Mouse (Mus musculus): ENCODE results near the gene Tspan1.

DNA sequence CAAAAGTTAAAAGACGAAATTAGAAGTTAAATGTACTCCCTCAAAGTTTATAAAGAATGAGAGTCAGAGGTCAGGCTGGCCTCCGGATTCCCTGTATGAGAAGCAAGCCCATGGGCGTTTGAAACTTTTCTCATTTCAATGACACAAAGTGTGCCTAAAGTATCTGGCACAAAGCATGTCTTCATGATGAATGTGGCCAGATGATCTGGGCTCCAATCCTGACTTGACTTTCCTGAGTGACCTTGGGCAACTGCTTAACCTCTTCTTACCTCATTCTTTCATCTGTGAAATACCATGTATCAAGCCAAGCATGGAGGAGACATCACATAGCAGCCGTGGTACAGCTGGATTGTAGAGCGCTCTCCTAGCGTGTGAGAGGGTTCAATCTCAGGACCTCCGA lies 25.1 kb downstream of the Tspan1 start:
- no peak for TF ChIP-seq RAD21 (IDR thresholded peaks at IDR 0.05; ENCODE audit: low read depth, low read length)
- no peak for TF ChIP-seq ZNF384 (IDR thresholded peaks at IDR 0.05; ENCODE audit: low read depth, low read length)
- TF ChIP-seq POLR2AphosphoS2 (IDR thresholded peaks at IDR 0.05; ENCODE audit: low read length), result no peak
- TF ChIP-seq CTCF (IDR thresholded peaks at IDR 0.05 in 2 of 3, conservative IDR thresholded peaks at IDR 0.05 in 1 of 3; ENCODE audit: control insufficient read depth in 1 of 3, insufficient read depth in 1 of 3, low read depth in 2 of 3, low read length in 3 of 3, poor library complexity in 1 of 3, severe bottlenecking in 1 of 3), result no peak
- TF ChIP-seq POLR2A (IDR thresholded peaks at IDR 0.05; ENCODE audit: control insufficient read depth in 1 of 2, insufficient read depth in 1 of 2, low read depth in 1 of 2, low read length in 2 of 2, poor library complexity in 1 of 2), result no peak
- TF ChIP-seq GATA1 (IDR thresholded peaks at IDR 0.05; ENCODE audit: low read depth, low read length), result no peak
- TF ChIP-seq SMC3 (IDR thresholded peaks at IDR 0.05; ENCODE audit: low read depth, low read length), result no peak

Data from MEL (cell line).